Mouse (Mus musculus) liver, embryonic 14.5 days (tissue): ENCODE data around the gene Tirap. TPM values are rescaled to one million over a fixed set of nuclear protein-coding genes. Genes with fewer than 3 reads are reported as not detected.
"Not testable (repeated sequence)": the region's sequence is repeated elsewhere in the genome, so short reads cannot be mapped to it uniquely, and the experiment has no call there.

Experiments used
- ATAC-seq: fragments of 200-750 bp; cut with Nextera tagmentation; 2 replicates; pipeline ENCODE4 v1.8.0; 2017; ENCODE audit warnings: moderate number of reproducible peaks, mild to moderate bottlenecking, moderate library complexity; ENCODE audit not compliant: insufficient read depth
- DNase-seq, 3 experiments: peaks; one replicate each; pipeline ENCODE4 v3.0.0-alpha.2; 2012 to 2013; ENCODE audit warnings: low read depth in 3 of 3, low spot score in 3 of 3
- H3K27ac ChIP-seq: fragments of 300-500 bp; sonication (generic); 2 replicates; pipeline ENCODE4 v1.5.1; 2014; ENCODE audit warnings: moderate library complexity, mild to moderate bottlenecking, control low read depth, inconsistent platforms
- H3K27me3 ChIP-seq: fragments of 300-500 bp; sonication (generic); 2 replicates; pipeline ENCODE4 v1.6.1; 2014; ENCODE audit warnings: mild to moderate bottlenecking, low read length, moderate library complexity; ENCODE audit not compliant: control insufficient read depth, insufficient read depth
- H3K36me3 ChIP-seq: fragments of 300-500 bp; sonication (generic); replicated peaks from 2 replicates; pipeline ENCODE4 v1.6.1; 2014; ENCODE audit warnings: low read depth; ENCODE audit not compliant: control insufficient read depth, insufficient read depth
- H3K4me1 ChIP-seq, 2 experiments: fragments of 200-500 bp in 1 of 2; fragments of 300-500 bp in 1 of 2; sonication (generic) in 1 of 2; replicated peaks; 2 replicates each; pipeline ENCODE4 v1.6.1; 2012 to 2014; ENCODE audit warnings: antibody characterized with exemption in 1 of 2, inconsistent platforms in 1 of 2, low read length in 1 of 2; ENCODE audit not compliant: control insufficient read depth in 2 of 2, insufficient read depth in 2 of 2
- H3K4me2 ChIP-seq: fragments of 300-500 bp; sonication (generic); 2 replicates; pipeline ENCODE4 v1.6.1; 2014; ENCODE audit warnings: low read depth, mild to moderate bottlenecking, control low read depth, moderate library complexity
- H3K4me3 ChIP-seq, 2 experiments: fragments of 200-500 bp in 1 of 2; fragments of 300-500 bp in 1 of 2; sonication (generic) in 1 of 2; 2 replicates each; pipeline ENCODE4 v1.5.1; 2012 to 2014; ENCODE audit warnings: low read depth in 2 of 2, low read length in 2 of 2, mild to moderate bottlenecking in 2 of 2, control low read depth in 1 of 2, inconsistent platforms in 1 of 2, moderate library complexity in 1 of 2; ENCODE audit not compliant: insufficient read depth in 1 of 2
- H3K9ac ChIP-seq: fragments of 300-500 bp; sonication (generic); replicated peaks from 2 replicates; pipeline ENCODE4 v1.6.1; 2014; ENCODE audit warnings: mild to moderate bottlenecking, control low read depth, moderate library complexity
- H3K9me3 ChIP-seq: fragments of 300-500 bp; sonication (generic); 2 replicates; pipeline ENCODE4 v1.6.1; 2016; ENCODE audit warnings: low read length, mixed read lengths; ENCODE audit not compliant: control insufficient read depth
- CTCF ChIP-seq: IDR thresholded peaks from 2 replicates; pipeline ENCODE4 v1.5.1; 2016; ENCODE audit warnings: antibody characterized with exemption, low read depth, control low read depth
- EP300 ChIP-seq: IDR thresholded peaks from 2 replicates; pipeline ENCODE4 v1.6.1; 2016; ENCODE audit warnings: antibody characterized with exemption, low read depth
- WGBS: fragments of 180-500 bp; shearing (Covaris S2); extraction: QIAGEN DNeasy Blood & Tissue Kit; methylation state at CpG from one replicate; pipeline ENCODE4 v1.1.7; 2014; ENCODE audit not compliant: insufficient replicate concordance; 5-methylcytosine and 5-hydroxymethylcytosine counted together
- polyA plus RNA-seq, 2 experiments: library from polyadenylated mRNA; depleted of rRNA in 1 of 2; stranded (reverse) in 1 of 2; unstranded in 1 of 2; fragments of >200 nt; fragmentation: Nextera tagmentation in 1 of 2; extraction: Ambion mirVana in 1 of 2; gene quantifications; 2 replicates each; pipeline versions ENCODE4 v1.2.1 to v1.2.3; 2012 to 2014

The Tirap gene
- polyA plus RNA-seq, 2 experiments = 3.2 to 4.9 TPM

- 29% methylated on average over 1 of the region's 1 CpGs for WGBS
- Histone ChIP-seq H3K4me1 (0 out of 4 replicates have a peak, but pooled peaks cover 0 to 2% of the 10 kb centered on the region in 2 experiments), H3K9ac (no peak overlapping the region), H3K4me2 (no peak overlapping the region), H3K36me3 (no peaks in the 10 kb centered on the region), H3K9me3 (no peaks in the 10 kb centered on the region), H3K27ac (no peak overlapping the region), H3K4me3 (no peak overlapping the region), H3K27me3 (no peaks in the 10 kb centered on the region)
- no peak for ATAC-seq
- no peak for DNase-seq
- TF ChIP-seq CTCF (no peak), EP300 (no peak)
Measured at GRCm38 (mm10) chr9:35152923-35153322, 47.2 kb downstream of the Tirap start.

- not testable (repeated sequence) for H3K27me3 ChIP-seq, H3K36me3 ChIP-seq, H3K9ac ChIP-seq, ATAC-seq, H3K4me3 ChIP-seq, H3K4me2 ChIP-seq, H3K27ac ChIP-seq, H3K9me3 ChIP-seq, H3K4me1 ChIP-seq, DNase-seq
Measured at GRCm38 (mm10) chr9:35148822-35149221, 51.3 kb downstream of the Tirap start.

- not testable (repeated sequence) for H3K9ac ChIP-seq, DNase-seq, H3K4me2 ChIP-seq, H3K4me1 ChIP-seq, H3K36me3 ChIP-seq, H3K27me3 ChIP-seq, H3K4me3 ChIP-seq, H3K27ac ChIP-seq, H3K9me3 ChIP-seq, ATAC-seq
- WGBS = 86% methylated on average over 14 of the region's 14 CpGs
Measured at GRCm38 (mm10) chr9:35147261-35147660, 52.8 kb downstream of the Tirap start.

- H3K4me1 ChIP-seq = peaks cover 8 to 11% of the 10 kb centered on the region in 2 experiments; a peak in 3 of 4 replicates
- no peak overlapping the region for H3K9ac ChIP-seq
- no peaks in the 10 kb centered on the region for H3K9me3 ChIP-seq
- 58% methylated on average over 1 of the region's 1 CpGs for WGBS
- H3K4me3 ChIP-seq = no peak overlapping the region
- no peak for DNase-seq
- H3K4me2 ChIP-seq = no peak overlapping the region
- TF ChIP-seq CTCF = no peak
- no peak for TF ChIP-seq EP300
- H3K27me3 ChIP-seq = no peaks in the 10 kb centered on the region
- ATAC-seq = no peak
- H3K27ac ChIP-seq = no peak overlapping the region
- no peaks in the 10 kb centered on the region for H3K36me3 ChIP-seq
Measured at GRCm38 (mm10) chr9:35145829-35146228, 54.3 kb downstream of the Tirap start.

GRCm38 (mm10) chr9:35145118-35145517, 55.0 kb downstream of the Tirap start:
- WGBS = 73% methylated on average over 9 of the region's 9 CpGs
- Histone ChIP-seq H3K4me3 (no peak overlapping the region), H3K4me1 (peaks cover 8 to 11% of the 10 kb centered on the region in 2 experiments; a peak in 3 of 4 replicates), H3K36me3 (no peaks in the 10 kb centered on the region), H3K27me3 (no peaks in the 10 kb centered on the region), H3K4me2 (no peak overlapping the region), H3K9ac (no peak overlapping the region), H3K27ac (no peak overlapping the region), H3K9me3 (no peaks in the 10 kb centered on the region)
- ATAC-seq (no peak), DNase-seq (no peak)
- TF ChIP-seq EP300 (no peak), CTCF (no peak)

- H3K27me3 ChIP-seq = no peaks in the 10 kb centered on the region
- no peak overlapping the region for H3K4me2 ChIP-seq
- DNase-seq (no peak), ATAC-seq (no peak)
- H3K9me3 ChIP-seq = no peaks in the 10 kb centered on the region
- peaks cover 8 to 13% of the 10 kb centered on the region in 2 experiments; a peak in 3 of 4 replicates for H3K4me1 ChIP-seq
- H3K36me3 ChIP-seq = no peaks in the 10 kb centered on the region
- no peak overlapping the region for H3K4me3 ChIP-seq
- TF ChIP-seq CTCF (no peak), EP300 (no peak; the same call in 1 of the 2 replicates)
- H3K9ac ChIP-seq = no peak overlapping the region
- H3K27ac ChIP-seq = no peak overlapping the region
- WGBS = 11% methylated on average over 2 of the region's 2 CpGs
Measured at GRCm38 (mm10) chr9:35142221-35142620, 57.9 kb downstream of the Tirap start.
